Mouse (Mus musculus) MEL (cell line): ENCODE measurements around the gene Grap. TPM values are rescaled to one million over a fixed set of nuclear protein-coding genes. Genes with fewer than 3 reads are reported as not detected.

Source experiments
- DNase-seq: peaks from one replicate; pipeline ENCODE4 v3.0.0; 2011; ENCODE audit warnings: low read depth, low spot score
- H3K27ac ChIP-seq: 2 replicates; pipeline ENCODE4 v1.5.1; 2012; ENCODE audit warnings: low read depth, mild to moderate bottlenecking, control low read depth, low read length, moderate library complexity; ENCODE audit not compliant: control insufficient read depth
- H3K27me3 ChIP-seq, 2 experiments: fragments of 150-350 bp in 1 of 2; sonication (generic) in 1 of 2; 2 replicates each; pipeline ENCODE4 v1.6.1; 2012; ENCODE audit warnings: low read length in 2 of 2, mild to moderate bottlenecking in 2 of 2, improper control_type of control experiment in 1 of 2, moderate library complexity in 1 of 2; ENCODE audit not compliant: insufficient read depth in 2 of 2, control insufficient read depth in 1 of 2
- H3K36me3 ChIP-seq, 2 experiments: 2 replicates each; pipeline ENCODE4 v1.6.1; 2012 to 2014; ENCODE audit warnings: low read length in 2 of 2, improper control_type of control experiment in 1 of 2, inconsistent platforms in 1 of 2, mild to moderate bottlenecking in 1 of 2; ENCODE audit not compliant: insufficient read depth in 2 of 2, control insufficient read depth in 1 of 2
- H3K4me1 ChIP-seq, 2 experiments: fragments of 150-350 bp in 1 of 2; sonication (generic) in 1 of 2; 2 replicates each; pipeline ENCODE4 v1.6.1; 2012; ENCODE audit warnings: low read length in 2 of 2, improper control_type of control experiment in 1 of 2, mild to moderate bottlenecking in 1 of 2; ENCODE audit not compliant: insufficient read depth in 2 of 2, control insufficient read depth in 1 of 2
- H3K4me3 ChIP-seq, 2 experiments: fragments of 150-350 bp in 1 of 2; sonication (generic) in 1 of 2; 2 replicates each; pipeline ENCODE4 v1.5.1; 2012; ENCODE audit warnings: low read depth in 2 of 2, low read length in 2 of 2, mild to moderate bottlenecking in 2 of 2, moderate library complexity in 2 of 2, control low read depth in 1 of 2, improper control_type of control experiment in 1 of 2; ENCODE audit not compliant: control insufficient read depth in 1 of 2, insufficient read depth in 1 of 2
- H3K79me2 ChIP-seq: 2 replicates; pipeline ENCODE4 v1.6.1; 2012; ENCODE audit warnings: mild to moderate bottlenecking, low read length, moderate library complexity; ENCODE audit not compliant: control insufficient read depth, poor library complexity, insufficient read depth
- H3K9ac ChIP-seq: 2 replicates; pipeline ENCODE4 v1.6.1; 2012; ENCODE audit warnings: low read depth, mild to moderate bottlenecking, control low read depth, low read length, moderate library complexity; ENCODE audit not compliant: control insufficient read depth, poor library complexity, severe bottlenecking
- H3K9me3 ChIP-seq: fragments of 150-350 bp; sonication (generic); replicated peaks from 2 replicates; pipeline ENCODE4 v1.6.1; 2012; ENCODE audit warnings: mild to moderate bottlenecking, low read length, improper control_type of control experiment, moderate library complexity; ENCODE audit not compliant: insufficient read depth
- CHD1 ChIP-seq: IDR thresholded peaks from 2 replicates; pipeline ENCODE4 v1.6.1; 2012; ENCODE audit warnings: low read depth, mild to moderate bottlenecking, inconsistent platforms, low read length, improper control_type of control experiment
- E2F4 ChIP-seq: IDR thresholded peaks from 2 replicates; pipeline ENCODE4 v1.6.1; 2011; ENCODE audit warnings: low read depth, low read length, improper control_type of control experiment, borderline replicate concordance
- ELF1 ChIP-seq: IDR thresholded peaks from 2 replicates; pipeline ENCODE4 v1.6.1; 2014; ENCODE audit warnings: low read depth, mild to moderate bottlenecking, inconsistent platforms, low read length, improper control_type of control experiment, moderate library complexity
- EP300 ChIP-seq, 2 experiments: IDR thresholded peaks; 2 replicates each; pipeline ENCODE4 v1.6.1; 2011; ENCODE audit warnings: improper control_type of control experiment in 2 of 2, low read length in 2 of 2, low read depth in 1 of 2, mild to moderate bottlenecking in 1 of 2
- ETS1 ChIP-seq: IDR thresholded peaks from 2 replicates; pipeline ENCODE4 v1.6.1; 2012; ENCODE audit warnings: low read depth, mild to moderate bottlenecking, inconsistent platforms, low read length, improper control_type of control experiment, moderate library complexity
- GABPA ChIP-seq: IDR thresholded peaks from 2 replicates; pipeline ENCODE4 v1.6.1; 2012; ENCODE audit warnings: low read depth, mild to moderate bottlenecking, inconsistent platforms, low read length, improper control_type of control experiment, moderate library complexity
- GATA1 ChIP-seq: IDR thresholded peaks from 2 replicates; pipeline ENCODE4 v1.6.1; 2011; ENCODE audit warnings: low read depth, low read length, improper control_type of control experiment
- HCFC1 ChIP-seq: IDR thresholded peaks from 2 replicates; pipeline ENCODE4 v1.6.1; 2012; ENCODE audit warnings: low read depth, mild to moderate bottlenecking, inconsistent platforms, low read length, improper control_type of control experiment, moderate library complexity
- KAT2A ChIP-seq: conservative IDR thresholded peaks from 2 replicates; pipeline ENCODE4 v1.6.1; 2012; ENCODE audit warnings: low read depth, low read length, improper control_type of control experiment, inconsistent platforms
- MAFK ChIP-seq: IDR thresholded peaks from 2 replicates; pipeline ENCODE4 v1.6.1; 2011; ENCODE audit warnings: low read depth, mild to moderate bottlenecking, low read length, improper control_type of control experiment, borderline replicate concordance
- MAZ ChIP-seq: IDR thresholded peaks from 2 replicates; pipeline ENCODE4 v1.6.1; 2012; ENCODE audit warnings: low read depth, mild to moderate bottlenecking, inconsistent platforms, low read length, improper control_type of control experiment
- MXI1 ChIP-seq: IDR thresholded peaks from 2 replicates; pipeline ENCODE4 v1.6.1; 2011; ENCODE audit warnings: mild to moderate bottlenecking, low read depth, low read length, improper control_type of control experiment
- MYC ChIP-seq: IDR thresholded peaks from 2 replicates; pipeline ENCODE4 v1.6.1; 2011; ENCODE audit warnings: low read depth, mild to moderate bottlenecking, low read length, improper control_type of control experiment, moderate library complexity
- NRF1 ChIP-seq: IDR thresholded peaks from 2 replicates; pipeline ENCODE4 v1.6.1; 2014; ENCODE audit warnings: low read depth, mild to moderate bottlenecking, inconsistent platforms, low read length, improper control_type of control experiment, moderate library complexity; ENCODE audit not compliant: poor library complexity, insufficient read depth, severe bottlenecking
- POLR2AphosphoS2 ChIP-seq: IDR thresholded peaks from 2 replicates; pipeline ENCODE4 v1.6.1; 2011; ENCODE audit warnings: low read length, improper control_type of control experiment
- POLR2AphosphoS5 ChIP-seq: IDR thresholded peaks from 2 replicates; pipeline ENCODE4 v1.6.1; 2012; ENCODE audit warnings: low read depth, borderline replicate concordance, mild to moderate bottlenecking, inconsistent platforms, low read length, moderate library complexity, mixed read lengths
- RAD21 ChIP-seq: IDR thresholded peaks from 2 replicates; pipeline ENCODE4 v1.6.1; 2011; ENCODE audit warnings: mild to moderate bottlenecking, low read depth, low read length, improper control_type of control experiment
- RCOR1 ChIP-seq: IDR thresholded peaks from 2 replicates; pipeline ENCODE4 v1.6.1; 2012; ENCODE audit warnings: low read depth, mild to moderate bottlenecking, inconsistent platforms, low read length, improper control_type of control experiment
- TAL1 ChIP-seq: IDR thresholded peaks from 2 replicates; pipeline ENCODE4 v1.6.1; 2012; ENCODE audit warnings: mild to moderate bottlenecking, inconsistent platforms, low read length, moderate library complexity, mixed read lengths
- TBP ChIP-seq: IDR thresholded peaks from 2 replicates; pipeline ENCODE4 v1.8.0; 2011; ENCODE audit warnings: low read depth, low read length, improper control_type of control experiment
- polyA plus RNA-seq, 2 experiments: library from polyadenylated mRNA; stranded (reverse) in 1 of 2; unstranded in 1 of 2; fragments of >175 nt in 1 of 2; fragments of >200 nt in 1 of 2; gene quantifications; 2 replicates each; pipeline versions ENCODE4 v1.2.1 to v1.2.4; 2012; ENCODE audit warnings: low replicate concordance in 2 of 2, low read depth in 1 of 2; ENCODE audit not compliant: insufficient read length in 2 of 2, insufficient read depth in 1 of 2, missing spikeins in 1 of 2
- total RNA-seq: library from RNA; depleted of rRNA; stranded (reverse); fragments of 300-350 nt; gene quantifications from 2 replicates; pipeline ENCODE4 v1.2.3, GENCODE M21; 2012

The Grap gene
- total and polyA plus RNA-seq, 3 experiments, result 1.8 to 2.3 TPM; not detected in 1

GRCm38 (mm10) chr11:61615686-61616522 is 37.2 kb upstream of the Grap start (continued):
- TF ChIP-seq ELF1, result no peak

- DNase-seq, result no peak
- TF ChIP-seq E2F4 (no peak), MYC (no peak), KAT2A (no peak)
- H3K27me3 ChIP-seq, result no peaks in the 10 kb centered on the region; a peak in 1 of 4 replicates
Observed at GRCm38 (mm10) chr11:61616523-61617292, 36.4 kb upstream of the Grap start.

GRCm38 (mm10) chr11:61617293-61617975 is 35.6 kb upstream of the Grap start:
- no peak overlapping the region for H3K9ac ChIP-seq
- H3K36me3 ChIP-seq, result no peaks in the 10 kb centered on the region
- no peaks in the 10 kb centered on the region; a peak in 1 of 4 replicates for H3K27me3 ChIP-seq
- no peak for DNase-seq
- no peak overlapping the region for H3K4me3 ChIP-seq
- no peaks in the 10 kb centered on the region for H3K79me2 ChIP-seq
- 0 out of 4 replicates have a peak, but pooled peaks cover 0 to 2% of the 10 kb centered on the region in 2 experiments for H3K4me1 ChIP-seq
- no peak overlapping the region for H3K27ac ChIP-seq
- TF ChIP-seq RAD21, result no peak
- no peak for TF ChIP-seq MAZ
- no peak for TF ChIP-seq RCOR1
- no peak for TF ChIP-seq NRF1
- TF ChIP-seq POLR2AphosphoS2, result no peak
- no peak for TF ChIP-seq GATA1
- no peak for TF ChIP-seq EP300 (IDR thresholded peaks at IDR 0.05; ENCODE audit: low read depth in 1 of 2, low read length in 2 of 2)
- no peak for TF ChIP-seq ELF1
- no peak for TF ChIP-seq POLR2AphosphoS5
- no peak for TF ChIP-seq KAT2A
- TF ChIP-seq CHD1, result no peak
- TF ChIP-seq ETS1, result no peak
- TF ChIP-seq TAL1, result no peak
- TF ChIP-seq MXI1, result no peak
- TF ChIP-seq GABPA, result no peak
- TF ChIP-seq HCFC1, result no peak
- no peak for TF ChIP-seq TBP
- TF ChIP-seq MAFK, result no peak
- H3K9me3 ChIP-seq, result no peaks in the 10 kb centered on the region

More at GRCm38 (mm10) chr11:61616523-61617292, 36.4 kb upstream of the Grap start:
- Histone ChIP-seq H3K4me1 (0 out of 4 replicates have a peak, but pooled peaks cover 0 to 2% of the 10 kb centered on the region in 2 experiments), H3K9me3 (no peaks in the 10 kb centered on the region), H3K9ac (no peak overlapping the region), H3K79me2 (no peaks in the 10 kb centered on the region), H3K4me3 (no peak overlapping the region), H3K27ac (no peak overlapping the region), H3K36me3 (no peaks in the 10 kb centered on the region)
